Mouse (Mus musculus) inflammation-experienced regulatory T-cells, adult 16 weeks (primary cell): Measurements from ENCODE around the gene Scgb1b17. TPM values are rescaled to one million over a fixed set of nuclear protein-coding genes. Genes with fewer than 3 reads are reported as not detected.

Source experiments
- polyA plus RNA-seq: library from polyadenylated mRNA; unstranded; fragments of 100-300 nt; shearing (Covaris generic); gene quantifications from one replicate; pipeline ENCODE4 v1.2.1, GENCODE M21; 2017

Gene Scgb1b17
- polyA plus RNA-seq: not detected

GRCm38 (mm10) chr7:33063149-33063548 lies at the start of gene Scgb1b17:
Scgb1b17 (plus strand) TSS chr7:33063449.

DNA sequence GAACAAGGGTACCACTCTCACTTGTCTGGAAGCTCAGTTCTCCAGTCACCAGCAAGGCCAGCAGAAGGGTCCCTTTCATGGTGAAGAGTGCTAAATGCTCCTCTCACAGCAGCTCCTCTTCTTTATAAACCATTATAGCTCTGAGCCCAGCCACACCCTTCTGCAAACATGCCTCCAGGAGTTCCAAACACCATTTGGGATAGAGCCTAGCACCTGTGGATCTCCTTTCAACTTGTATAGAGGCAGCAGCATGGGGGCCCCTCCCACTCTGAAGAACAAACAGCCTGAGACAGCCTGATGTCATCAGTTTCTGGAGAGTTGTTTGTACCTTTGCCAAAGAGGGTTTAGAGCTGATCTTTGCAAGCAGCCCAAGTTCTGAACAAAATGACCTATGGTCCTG lies 6.8 kb upstream of the Scgb1b17 start, which contains the start of gene Scgb2b17:
Gene Scgb2b17 (minus strand): TSS at position 101 of the 400 bp plus-strand sequence.

Other genes with a start within 250 kb of the Scgb1b17 start
- not detected for gene Scgb2b15, start 233.8 kb upstream of the Scgb1b17 start, polyA plus RNA-seq
- not detected for gene Scgb1b15, start 226.9 kb upstream of the Scgb1b17 start, polyA plus RNA-seq
- not detected for gene Scgb2b17, start 6.9 kb upstream of the Scgb1b17 start, polyA plus RNA-seq
- gene Scgb2b18, start 110.4 kb downstream of the Scgb1b17 start, polyA plus RNA-seq: not detected
- not detected for gene Scgb1b18, start 122.1 kb downstream of the Scgb1b17 start, polyA plus RNA-seq
- gene Scgb2b19, start 216.9 kb downstream of the Scgb1b17 start, polyA plus RNA-seq: not detected
- not detected for gene Scgb1b19, start 223.8 kb downstream of the Scgb1b17 start, polyA plus RNA-seq